Mouse (Mus musculus): ENCODE measurements at regions not wholly inside any gene's neighbourhood (a gene's known extent, or its start where the extent isn't known, plus 50 kb on each side); places are given as distances from the start of the nearest gene placed in this dataset.
"Not testable (repeated sequence)": the region's sequence is repeated elsewhere in the genome, so short reads cannot be mapped to it uniquely, and the experiment has no call there.

DNA sequence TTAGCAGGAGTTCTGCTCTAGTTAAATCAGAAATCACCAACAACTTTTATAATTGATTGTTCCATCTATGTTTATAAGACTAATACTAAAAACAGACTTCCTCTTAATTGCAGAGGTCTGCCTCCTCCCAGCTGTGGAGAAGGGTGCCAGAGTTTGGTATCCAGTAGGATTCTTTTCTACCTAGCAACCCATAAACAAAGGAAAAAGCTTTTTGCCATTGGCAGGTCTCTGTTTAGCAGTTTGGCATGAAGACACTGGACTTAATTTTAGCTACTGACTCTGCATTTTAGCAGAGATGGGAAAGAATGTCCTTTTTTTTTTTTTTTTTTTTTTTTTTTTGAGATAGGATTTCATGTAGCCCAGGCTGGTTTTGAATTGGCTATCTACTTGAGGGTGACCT lies 1628.4 kb downstream of the A830018L16Rik start:
- DNase-seq = peak; percentile 25

- DNase-seq = peak; percentile 54
These were observed 1636.4 kb downstream of the A830018L16Rik start for GRCm38 (mm10) chr1:13050140-13050775.

GRCm38 (mm10) chr1:13051433-13052066 lies 1637.6 kb downstream of the A830018L16Rik start:
- DNase-seq = not testable (repeated sequence)

DNA sequence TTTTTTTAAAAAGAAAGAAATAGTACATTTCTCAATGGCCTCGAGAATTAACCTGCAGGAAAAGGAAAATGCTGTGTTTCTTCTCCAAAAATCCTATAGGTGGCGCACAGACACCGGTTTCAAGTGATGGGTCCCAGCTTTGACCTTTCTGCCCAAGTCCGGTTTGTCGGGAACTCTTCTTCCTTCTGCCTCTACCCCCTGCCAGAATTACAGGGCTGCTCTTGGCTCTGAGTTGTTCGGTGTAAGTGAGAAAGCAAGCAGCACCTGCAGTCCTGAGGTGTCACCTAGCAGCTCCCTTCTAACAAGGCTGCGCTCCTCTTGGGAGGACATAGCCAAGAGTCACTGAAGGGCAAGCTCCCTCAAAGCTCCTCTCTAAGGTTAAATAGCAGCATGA lies 1638.2 kb downstream of the A830018L16Rik start:
- peak; percentile 45 for DNase-seq

- no peak for DNase-seq
These were observed 1643.8 kb downstream of the A830018L16Rik start for GRCm38 (mm10) chr1:13057741-13058140.

DNA sequence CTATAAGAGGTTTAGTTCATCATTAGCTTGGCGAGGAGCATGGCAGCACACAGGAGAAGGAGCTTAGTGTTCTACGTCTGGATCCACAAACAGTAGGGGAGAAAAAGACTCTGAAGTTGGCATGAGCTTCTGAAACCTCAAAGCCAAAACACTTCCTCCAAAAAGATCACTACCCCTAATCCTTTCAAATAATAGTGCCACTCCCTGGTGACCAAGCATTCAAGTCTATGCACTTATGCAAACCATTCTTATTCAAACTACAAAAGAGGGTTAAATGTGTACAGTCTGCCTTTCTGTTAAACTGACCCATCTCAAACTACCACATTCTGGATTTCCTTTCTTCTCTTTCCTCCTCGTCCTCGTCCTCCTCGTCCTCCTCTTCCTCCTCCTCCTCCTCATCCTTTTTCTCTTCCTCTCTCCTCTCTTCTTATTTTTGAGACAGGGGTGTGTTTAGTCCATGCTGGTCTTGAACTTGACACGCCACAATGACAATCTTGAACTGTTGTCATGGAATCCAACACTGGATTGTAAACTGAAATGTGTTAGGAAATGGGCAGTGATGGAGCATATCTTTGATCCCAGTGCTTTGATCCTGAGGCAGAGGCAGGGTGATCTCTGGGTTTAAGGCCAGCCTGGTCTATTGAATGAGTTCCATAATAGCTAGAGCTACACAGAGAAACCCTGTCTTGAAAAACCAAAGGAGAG lies 1645.9 kb downstream of the A830018L16Rik start:
- no peak for DNase-seq

Data from lung, postnatal 36 days (tissue).